Mouse (Mus musculus): ENCODE data around the gene Ugt1a5.
"Not testable (repeated sequence)": the region's sequence is repeated elsewhere in the genome, so short reads cannot be mapped to it uniquely, and the experiment has no call there.

DNA sequence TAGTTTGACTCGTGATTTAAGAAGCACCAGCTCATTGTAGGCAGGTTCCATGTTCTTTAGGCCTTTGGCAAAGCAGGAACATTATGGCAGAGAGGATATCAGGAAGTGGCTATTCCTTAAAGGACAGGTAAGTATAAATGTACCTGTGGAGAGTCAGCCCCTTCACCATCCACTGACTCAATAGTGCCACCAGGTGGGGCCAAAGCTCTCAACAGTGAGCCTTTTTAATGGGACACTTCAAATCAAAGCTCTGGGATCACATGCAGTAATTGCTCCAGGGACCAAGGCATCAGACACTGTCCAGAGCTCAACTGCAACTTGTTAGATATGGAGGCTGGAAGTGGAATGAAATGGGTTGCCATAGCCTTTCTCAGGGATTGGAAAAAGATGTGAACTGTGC, 44.3 kb upstream of the Ugt1a5 start:
- not testable (repeated sequence) for TF ChIP-seq GATA1 (IDR thresholded peaks at IDR 0.05; ENCODE audit: borderline replicate concordance, low read length); FLI1 (IDR thresholded peaks at IDR 0.05; ENCODE audit: low read length)

Measured in megakaryocyte, embryonic 14.5 days (primary cell).